Mouse (Mus musculus) limb, embryonic 11.5 days (tissue): Measurements from ENCODE around the gene B4galnt3. TPM values are rescaled to one million over a fixed set of nuclear protein-coding genes. Genes with fewer than 3 reads are reported as not detected.

Source experiments
- ATAC-seq: fragments of 200-750 bp; cut with Nextera tagmentation; 2 replicates; pipeline ENCODE4 v1.8.0; 2017; ENCODE audit warnings: low read depth; ENCODE audit not compliant: insufficient number of reproducible peaks, low FRiP score, low TSS enrichment
- DNase-seq: peaks from one replicate; pipeline ENCODE4 v3.0.0-alpha.2; 2015; ENCODE audit warnings: low spot score
- H3K27ac ChIP-seq: fragments of 300-500 bp; sonication (generic); replicated peaks from 2 replicates; pipeline ENCODE4 v1.5.1; 2014; ENCODE audit warnings: low read depth, mild to moderate bottlenecking, low read length
- H3K27me3 ChIP-seq: fragments of 300-500 bp; sonication (generic); 2 replicates; pipeline ENCODE4 v1.6.1; 2014; ENCODE audit warnings: mild to moderate bottlenecking, low read length, mixed read lengths; ENCODE audit not compliant: control insufficient read depth, insufficient read depth
- H3K36me3 ChIP-seq: fragments of 300-500 bp; sonication (generic); 2 replicates; pipeline ENCODE4 v1.6.1; 2014; ENCODE audit warnings: mild to moderate bottlenecking, low read length, moderate library complexity, mixed read lengths; ENCODE audit not compliant: control insufficient read depth, insufficient read depth
- H3K4me1 ChIP-seq: fragments of 300-500 bp; sonication (generic); 2 replicates; pipeline ENCODE4 v1.6.1; 2014; ENCODE audit warnings: low read length, mixed read lengths; ENCODE audit not compliant: control insufficient read depth, insufficient read depth
- H3K4me2 ChIP-seq: fragments of 300-500 bp; sonication (generic); 2 replicates; pipeline ENCODE4 v1.6.1; 2014; ENCODE audit warnings: low read depth, mild to moderate bottlenecking, moderate library complexity; ENCODE audit not compliant: severe bottlenecking
- H3K4me3 ChIP-seq: fragments of 300-500 bp; sonication (generic); 2 replicates; pipeline ENCODE4 v1.5.1; 2014; ENCODE audit warnings: low read depth, low read length
- H3K9ac ChIP-seq: fragments of 300-500 bp; sonication (generic); 2 replicates; pipeline ENCODE4 v1.6.1; 2014; ENCODE audit warnings: mild to moderate bottlenecking, low read length
- H3K9me3 ChIP-seq: fragments of 300-500 bp; sonication (generic); 2 replicates; pipeline ENCODE4 v1.6.1; 2016; ENCODE audit warnings: low read length; ENCODE audit not compliant: control insufficient read depth
- WGBS: fragments of 180-500 bp; shearing (Covaris S2); extraction: QIAGEN DNeasy Blood & Tissue Kit; methylation state at CpG from one replicate; pipeline ENCODE4 v1.1.7; 2014; 5-methylcytosine and 5-hydroxymethylcytosine counted together
- polyA plus RNA-seq: library from polyadenylated mRNA; unstranded; fragments of >200 nt; fragmentation: Nextera tagmentation; extraction: Ambion mirVana; gene quantifications from 2 replicates; pipeline ENCODE4 v1.2.1, GENCODE M21; 2014

B4galnt3 gene
- polyA plus RNA-seq, 1 experiment from 2014 or later: 0.19 TPM

GRCm38 (mm10) chr6:120174028-120174601 is 120.2 kb downstream of the B4galnt3 start:
- no peak overlapping the region; the same call in 1 of the 2 replicates for H3K27ac ChIP-seq
- DNase-seq (no peak), ATAC-seq (no peak)

GRCm38 (mm10) chr6:120172294-120173017 is 121.9 kb downstream of the B4galnt3 start:
- no peak for DNase-seq
- H3K4me3 ChIP-seq: no peak overlapping the region
- H3K4me2 ChIP-seq: no peak overlapping the region
- no peak overlapping the region for H3K27ac ChIP-seq
- 88% methylated on average over 8 of the region's 8 CpGs for WGBS
- no peak for ATAC-seq
- H3K27me3 ChIP-seq: no peaks in the 10 kb centered on the region
- H3K36me3 ChIP-seq: no peaks in the 10 kb centered on the region
- no peaks in the 10 kb centered on the region for H3K9me3 ChIP-seq
- no peak overlapping the region for H3K9ac ChIP-seq
- no peaks in the 10 kb centered on the region for H3K4me1 ChIP-seq

More at GRCm38 (mm10) chr6:120174028-120174601, 120.2 kb downstream of the B4galnt3 start:
- Histone ChIP-seq H3K9me3 (no peaks in the 10 kb centered on the region), H3K4me2 (no peak overlapping the region), H3K27me3 (no peaks in the 10 kb centered on the region), H3K4me1 (no peaks in the 10 kb centered on the region), H3K36me3 (no peaks in the 10 kb centered on the region), H3K9ac (no peak overlapping the region), H3K4me3 (no peak overlapping the region)
- WGBS: 82% methylated on average over 6 of the region's 6 CpGs

GRCm38 (mm10) chr6:120167574-120167973 is 126.8 kb downstream of the B4galnt3 start:
- DNase-seq (no peak), ATAC-seq (no peak)
- Histone ChIP-seq H3K36me3 (no peaks in the 10 kb centered on the region), H3K9ac (no peak overlapping the region), H3K4me3 (no peak overlapping the region), H3K27ac (no peak overlapping the region), H3K27me3 (no peaks in the 10 kb centered on the region), H3K9me3 (no peaks in the 10 kb centered on the region), H3K4me1 (no peaks in the 10 kb centered on the region), H3K4me2 (no peak overlapping the region)
- WGBS: 80% methylated on average over 4 of the region's 4 CpGs

GRCm38 (mm10) chr6:120164765-120165164 is 129.6 kb downstream of the B4galnt3 start:
- no peaks in the 10 kb centered on the region for H3K9me3 ChIP-seq
- H3K9ac ChIP-seq: no peak overlapping the region
- ATAC-seq (no peak), DNase-seq (no peak)
- WGBS: 85% methylated on average over 4 of the region's 4 CpGs
- H3K4me2 ChIP-seq: no peak overlapping the region
- H3K27ac ChIP-seq: no peak overlapping the region
- no peaks in the 10 kb centered on the region for H3K27me3 ChIP-seq
- H3K36me3 ChIP-seq: no peaks in the 10 kb centered on the region
- H3K4me1 ChIP-seq: no peaks in the 10 kb centered on the region
- no peak overlapping the region for H3K4me3 ChIP-seq

- Histone ChIP-seq H3K27me3 (no peaks in the 10 kb centered on the region), H3K4me3 (no peak overlapping the region), H3K4me1 (no peaks in the 10 kb centered on the region), H3K27ac (no peak overlapping the region), H3K36me3 (no peaks in the 10 kb centered on the region), H3K9me3 (no peaks in the 10 kb centered on the region), H3K4me2 (no peak overlapping the region), H3K9ac (no peak overlapping the region)
- WGBS: 84% methylated on average over 6 of the region's 6 CpGs
- DNase-seq: no peak
- no peak for ATAC-seq
Measured at GRCm38 (mm10) chr6:120162928-120163327, 131.4 kb downstream of the B4galnt3 start.

- Histone ChIP-seq H3K4me1 (no peaks in the 10 kb centered on the region), H3K27ac (no peak overlapping the region), H3K4me3 (no peak overlapping the region), H3K9ac (no peak overlapping the region), H3K27me3 (no peaks in the 10 kb centered on the region), H3K9me3 (no peaks in the 10 kb centered on the region), H3K36me3 (no peaks in the 10 kb centered on the region), H3K4me2 (no peak overlapping the region)
- ATAC-seq: no peak
- 64% methylated on average over 9 of the region's 9 CpGs for WGBS
- no peak for DNase-seq
Measured at GRCm38 (mm10) chr6:120159133-120159901, 135.0 kb downstream of the B4galnt3 start.

- no peak for DNase-seq
- H3K4me1 ChIP-seq: no peaks in the 10 kb centered on the region
- no peak overlapping the region for H3K4me3 ChIP-seq
- H3K36me3 ChIP-seq: no peaks in the 10 kb centered on the region
- H3K27me3 ChIP-seq: no peaks in the 10 kb centered on the region
- H3K27ac ChIP-seq: no peak overlapping the region
- ATAC-seq: no peak
- H3K9ac ChIP-seq: no peak overlapping the region
- no peak overlapping the region for H3K4me2 ChIP-seq
- WGBS: 80% methylated on average over 6 of the region's 6 CpGs
- no peaks in the 10 kb centered on the region for H3K9me3 ChIP-seq
Measured at GRCm38 (mm10) chr6:120157479-120157878, 136.9 kb downstream of the B4galnt3 start.

GRCm38 (mm10) chr6:120155510-120155909 is 138.8 kb downstream of the B4galnt3 start:
- WGBS: 83% methylated on average over 4 of the region's 4 CpGs
- no peak overlapping the region for H3K27ac ChIP-seq
- no peaks in the 10 kb centered on the region for H3K4me1 ChIP-seq
- no peak for DNase-seq
- no peaks in the 10 kb centered on the region for H3K27me3 ChIP-seq
- no peaks in the 10 kb centered on the region for H3K36me3 ChIP-seq
- H3K4me2 ChIP-seq: no peak overlapping the region
- H3K4me3 ChIP-seq: no peak overlapping the region
- ATAC-seq: no peak
- H3K9me3 ChIP-seq: no peaks in the 10 kb centered on the region
- H3K9ac ChIP-seq: no peak overlapping the region
